Mouse (Mus musculus): Measurements from ENCODE around the gene Rex1bd. TPM values are rescaled to one million over a fixed set of nuclear protein-coding genes. Genes with fewer than 3 reads are reported as not detected.

Rex1bd gene
- polyA plus RNA-seq, 1 experiment from 2014 or later, result 164 TPM

- peaks cover 98% of the 10 kb centered on the region for H3K27me3 ChIP-seq (replicated peaks)
- H3K4me1 ChIP-seq, result peaks cover 57% of the 10 kb centered on the region
- H3K4me3 ChIP-seq, result peak overlapping the region; percentile 34
- under 1% methylated on average over 47 of the region's 47 CpGs for WGBS
- peak overlapping the region; percentile 58 for H3K4me2 ChIP-seq
- no peaks in the 10 kb centered on the region for H3K9me3 ChIP-seq
- H3K36me3 ChIP-seq (replicated peaks), result no peaks in the 10 kb centered on the region
- no peak for ATAC-seq (replicated peaks)
- H3K9ac ChIP-seq, result no peak overlapping the region
- no peak overlapping the region for H3K27ac ChIP-seq
These were observed 12.7 kb downstream of the Rex1bd start for GRCm38 (mm10) chr8:70493692-70494415.

- peaks cover 98% of the 10 kb centered on the region for H3K27me3 ChIP-seq (replicated peaks)
- H3K4me3 ChIP-seq, result peak within 1 kb of the TSS; percentile 34
- H3K4me2 ChIP-seq, result peak within 1 kb of the TSS; percentile 58
- WGBS, result under 1% methylated on average over 75 of the region's 93 CpGs
- H3K36me3 ChIP-seq (replicated peaks), result no peaks in the 10 kb centered on the region
- H3K9ac ChIP-seq, result peak within 1 kb of the TSS; percentile 19
- H3K4me1 ChIP-seq, result peaks cover 65% of the 10 kb centered on the region
- ATAC-seq (replicated peaks), result no peak
- no peak within 1 kb of the TSS for H3K27ac ChIP-seq
- H3K9me3 ChIP-seq, result no peaks in the 10 kb centered on the region
These were observed 13.6 kb downstream of the Rex1bd start, which contains the start of gene Crlf1 for GRCm38 (mm10) chr8:70492664-70493640. TSS of gene Crlf1 (plus strand) at chr8:70493158.

GRCm38 (mm10) chr8:70490880-70491495 is 15.6 kb downstream of the Rex1bd start:
- H3K4me3 ChIP-seq, result no peak overlapping the region

GRCm38 (mm10) chr8:70490061-70490879 is 16.3 kb downstream of the Rex1bd start:
- Histone ChIP-seq H3K9me3 (no peaks in the 10 kb centered on the region), H3K4me3 (no peak overlapping the region), H3K9ac (no peak overlapping the region), H3K4me1 (peaks cover 74% of the 10 kb centered on the region), H3K4me2 (no peak overlapping the region), H3K27ac (no peak overlapping the region), H3K36me3 (replicated peaks) (no peaks in the 10 kb centered on the region), H3K27me3 (replicated peaks) (peaks cover 91% of the 10 kb centered on the region)
- ATAC-seq (replicated peaks), result no peak
- 9% methylated on average over 10 of the region's 10 CpGs for WGBS

More at GRCm38 (mm10) chr8:70490880-70491495, 15.6 kb downstream of the Rex1bd start:
- no peak overlapping the region for H3K9ac ChIP-seq
- H3K4me2 ChIP-seq, result no peak overlapping the region
- ATAC-seq (replicated peaks), result no peak
- no peaks in the 10 kb centered on the region for H3K9me3 ChIP-seq
- H3K27ac ChIP-seq, result no peak overlapping the region
- peaks cover 79% of the 10 kb centered on the region for H3K4me1 ChIP-seq
- peaks cover 91% of the 10 kb centered on the region for H3K27me3 ChIP-seq (replicated peaks)
- H3K36me3 ChIP-seq (replicated peaks), result no peaks in the 10 kb centered on the region
- WGBS, result 1% methylated on average over 20 of the region's 20 CpGs

- Histone ChIP-seq H3K4me1 (peaks cover 67% of the 10 kb centered on the region), H3K27ac (no peak overlapping the region), H3K9ac (no peak overlapping the region), H3K9me3 (no peaks in the 10 kb centered on the region), H3K4me3 (peak overlapping the region; percentile 4; the same call in 1 of the 2 replicates), H3K36me3 (replicated peaks) (no peaks in the 10 kb centered on the region), H3K4me2 (peak overlapping the region; percentile 36), H3K27me3 (replicated peaks) (peaks cover 91% of the 10 kb centered on the region)
- whole genome bisulfite sequencing, result under 1% methylated on average over 39 of the region's 41 CpGs
- ATAC-seq (replicated peaks), result no peak
These were observed 17.0 kb downstream of the Rex1bd start for GRCm38 (mm10) chr8:70489576-70489975.

- Histone ChIP-seq H3K36me3 (replicated peaks) (0 out of 2 replicates have a peak, but pooled peaks cover under 1% of the 10 kb centered on the region), H3K4me2 (peak overlapping the region; percentile 84), H3K27ac (no peak overlapping the region), H3K9me3 (no peaks in the 10 kb centered on the region), H3K27me3 (replicated peaks) (peaks cover 91% of the 10 kb centered on the region), H3K9ac (no peak overlapping the region), H3K4me1 (peaks cover 61% of the 10 kb centered on the region), H3K4me3 (peak overlapping the region; percentile 27)
- no peak for ATAC-seq (replicated peaks)
- WGBS, result 3% methylated on average over 14 of the region's 14 CpGs
These were observed 17.6 kb downstream of the Rex1bd start for GRCm38 (mm10) chr8:70488931-70489470.

GRCm38 (mm10) chr8:70487993-70488796 is 18.4 kb downstream of the Rex1bd start:
- WGBS, result 3% methylated on average over 53 of the region's 55 CpGs
- peaks cover 53% of the 10 kb centered on the region for H3K4me1 ChIP-seq
- 0 out of 2 replicates have a peak, but pooled peaks cover 4% of the 10 kb centered on the region for H3K36me3 ChIP-seq (replicated peaks)
- no peak overlapping the region for H3K27ac ChIP-seq
- no peak; the same call in 1 of the 2 replicates for ATAC-seq (replicated peaks)
- peak overlapping the region; percentile 27 for H3K4me3 ChIP-seq
- no peaks in the 10 kb centered on the region for H3K9me3 ChIP-seq
- peak overlapping the region; percentile 84 for H3K4me2 ChIP-seq
- H3K27me3 ChIP-seq (replicated peaks), result peaks cover 86% of the 10 kb centered on the region
- H3K9ac ChIP-seq, result peak overlapping the region; percentile 3; the same call in 1 of the 2 replicates

- Histone ChIP-seq H3K9ac (peak within 1 kb of the TSS; percentile 95), H3K36me3 (replicated peaks) (0 out of 2 replicates have a peak, but pooled peaks cover 4% of the 10 kb centered on the region), H3K4me2 (peak within 1 kb of the TSS; percentile 84), H3K4me3 (peak within 1 kb of the TSS; percentile 77), H3K27ac (peak within 1 kb of the TSS; percentile 58; the same call in 1 of the 2 replicates), H3K9me3 (no peaks in the 10 kb centered on the region), H3K27me3 (replicated peaks) (peaks cover 77% of the 10 kb centered on the region), H3K4me1 (peaks cover 42% of the 10 kb centered on the region)
- peak; percentile 83 for ATAC-seq (replicated peaks)
- WGBS, result 5% methylated on average over 33 of the region's 33 CpGs
These were observed 19.5 kb downstream of the Rex1bd start, which contains the start of gene Tmem59l for GRCm38 (mm10) chr8:70486941-70487520. TSS of gene Tmem59l (minus strand) at chr8:70487358.

GRCm38 (mm10) chr8:70486191-70486681 is 20.3 kb downstream of the Rex1bd start:
- Histone ChIP-seq H3K4me3 (peak overlapping the region; percentile 77), H3K36me3 (replicated peaks) (0 out of 2 replicates have a peak, but pooled peaks cover 4% of the 10 kb centered on the region), H3K9me3 (no peaks in the 10 kb centered on the region), H3K9ac (peak overlapping the region; percentile 95; the same call in 1 of the 2 replicates), H3K4me2 (peak overlapping the region; percentile 84), H3K4me1 (peaks cover 41% of the 10 kb centered on the region), H3K27ac (no peak overlapping the region), H3K27me3 (replicated peaks) (peaks cover 70% of the 10 kb centered on the region)
- WGBS, result 48% methylated on average over 7 of the region's 7 CpGs
- ATAC-seq (replicated peaks), result no peak

GRCm38 (mm10) chr8:70482943-70483342 is 23.6 kb downstream of the Rex1bd start:
- Histone ChIP-seq H3K4me2 (no peak overlapping the region), H3K9ac (no peak overlapping the region), H3K36me3 (replicated peaks) (0 out of 2 replicates have a peak, but pooled peaks cover 4% of the 10 kb centered on the region), H3K9me3 (no peaks in the 10 kb centered on the region), H3K27ac (no peak overlapping the region), H3K27me3 (replicated peaks) (peaks cover 51% of the 10 kb centered on the region), H3K4me1 (peaks cover 14% of the 10 kb centered on the region), H3K4me3 (no peak overlapping the region)
- 66% methylated on average over 2 of the region's 2 CpGs for WGBS
- no peak for ATAC-seq (replicated peaks)

Data from midbrain, embryonic 15.5 days (tissue).